Mouse (Mus musculus) liver (tissue): Measurements from ENCODE around the gene Gm28048.

Source experiments
- DNase-seq: peaks from one replicate; pipeline ENCODE4 v3.0.0-alpha.2; 2020; ENCODE audit warnings: mixed read lengths

Gm28048 gene

GRCm38 (mm10) chr11:22987357-22987756, 5.5 kb upstream of the Gm28048 start:
- DNase-seq: peak; percentile 27

GRCm38 (mm10) chr11:22985510-22985909, 3.6 kb upstream of the Gm28048 start:
- no peak for DNase-seq

- DNase-seq: no peak
Measured at GRCm38 (mm10) chr11:22982846-22983245, 956 bp upstream of the Gm28048 start.

DNA sequence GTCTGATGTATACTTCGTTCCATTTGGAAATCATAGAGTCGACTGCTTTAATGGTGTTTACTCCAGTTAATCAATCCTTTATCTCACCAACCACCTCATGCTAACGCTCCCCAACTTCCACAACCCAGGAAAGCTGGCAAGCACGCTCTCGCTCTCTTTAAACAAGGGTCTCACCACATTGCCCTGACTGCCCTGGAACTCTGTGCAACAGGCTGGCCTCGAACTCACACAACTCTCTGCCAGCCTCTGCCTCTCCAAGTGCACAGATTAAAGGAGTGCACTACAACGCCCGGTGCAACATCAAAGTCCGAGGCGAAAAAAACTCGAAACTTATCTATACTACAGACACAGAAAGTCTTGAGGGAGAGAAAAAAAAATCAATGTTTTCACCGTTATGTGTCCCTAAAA, 343 bp downstream of the Gm28048 start:
- DNase-seq: no peak

DNA sequence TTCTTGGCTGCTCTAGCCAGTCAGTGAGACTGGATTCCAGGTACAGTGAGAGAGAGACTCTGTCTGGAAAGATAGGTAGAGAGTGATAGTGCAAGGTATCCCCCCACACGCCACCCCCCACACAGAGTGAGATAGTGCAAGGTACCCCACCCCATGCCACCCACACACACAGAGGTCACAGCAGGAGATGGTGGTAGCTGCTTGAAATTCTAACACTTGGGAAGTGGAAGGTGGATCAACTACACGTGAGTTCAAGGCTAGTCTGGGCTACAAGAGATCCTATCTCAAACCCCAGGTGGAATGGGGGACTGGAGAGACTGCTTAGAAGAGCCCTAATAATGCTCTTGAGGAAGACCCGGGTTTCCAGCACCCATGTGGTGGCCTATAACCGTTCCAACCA, 849 bp downstream of the Gm28048 start:
- no peak for DNase-seq

DNA sequence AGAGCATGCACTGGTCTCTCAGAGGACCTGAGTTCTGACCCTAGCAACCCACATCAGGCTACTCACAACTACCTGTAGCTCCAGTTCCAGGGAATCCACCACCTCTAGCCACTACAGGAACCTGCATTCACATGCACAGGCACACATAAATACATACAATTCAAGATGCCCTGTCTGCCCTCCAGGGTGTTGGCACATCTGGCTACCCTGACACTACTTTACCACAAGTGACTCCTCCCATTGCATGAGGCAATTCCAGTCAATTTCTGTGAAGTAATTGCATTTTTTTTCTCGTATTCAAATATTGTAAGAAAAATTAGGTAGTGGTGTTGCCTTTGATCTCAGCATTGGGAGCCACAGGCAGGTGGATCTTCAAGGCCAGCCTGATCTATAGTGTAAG, 2.7 kb downstream of the Gm28048 start:
- no peak for DNase-seq

GRCm38 (mm10) chr11:22978711-22979110, 3.2 kb downstream of the Gm28048 start:
- DNase-seq: no peak

DNA sequence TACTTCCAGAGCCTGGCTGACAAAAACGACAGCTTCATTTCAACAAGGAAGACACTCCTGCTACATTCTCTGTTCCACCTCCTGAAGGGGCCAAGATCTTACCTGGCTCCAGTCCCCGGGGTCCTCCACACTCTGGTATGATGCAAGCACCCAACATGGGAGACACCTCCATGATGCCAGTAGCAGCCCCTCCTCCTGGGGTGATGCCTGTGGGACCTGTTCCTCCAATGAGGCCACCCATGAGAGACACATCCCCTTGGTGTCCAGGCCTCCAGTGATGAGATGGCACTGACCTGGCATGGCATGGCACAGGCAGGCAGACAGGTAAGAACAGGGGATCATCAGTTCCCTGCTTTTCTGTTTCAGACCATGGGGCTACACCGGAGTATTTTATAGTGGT, 3.7 kb downstream of the Gm28048 start:
- no peak for DNase-seq

GRCm38 (mm10) chr11:22973599-22973998, 8.3 kb downstream of the Gm28048 start:
- DNase-seq: peak; percentile 24

DNA sequence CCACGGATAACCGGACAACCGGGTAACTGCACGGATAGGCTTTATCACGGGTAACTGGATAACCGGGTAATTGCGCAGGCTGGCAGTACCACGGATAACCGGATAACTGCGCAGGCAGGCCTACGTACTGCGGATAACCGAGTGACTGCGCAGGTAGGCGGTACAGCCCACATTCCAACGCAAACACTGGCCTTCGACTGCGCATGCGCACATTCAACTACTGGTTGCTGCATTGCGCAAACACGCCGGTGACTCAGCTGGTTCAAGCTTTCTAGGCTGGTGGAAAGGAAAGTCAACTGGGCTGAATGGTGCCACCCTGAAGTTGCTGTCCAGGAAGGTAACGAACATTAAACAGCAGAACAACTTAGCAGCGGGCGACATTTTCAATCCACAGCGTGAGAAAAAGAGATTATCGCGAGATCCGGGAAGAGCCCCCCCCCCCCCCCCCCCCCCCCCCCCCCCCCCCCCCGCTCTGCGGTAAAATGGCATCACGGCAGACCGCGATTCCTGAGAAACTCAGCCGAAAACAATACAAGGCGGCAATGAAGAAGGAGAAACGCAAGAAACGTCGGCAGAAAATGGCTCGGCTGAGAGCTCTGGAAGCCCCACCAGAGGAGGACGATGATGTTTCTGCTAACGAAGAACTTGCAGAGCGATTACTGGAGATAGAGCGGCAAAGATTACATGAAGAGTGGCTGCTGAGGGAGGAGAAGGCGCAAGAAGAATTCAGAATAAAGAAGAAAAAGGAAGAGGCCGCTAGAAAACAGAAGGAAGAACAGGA, 9.0 kb downstream of the Gm28048 start:
- peak; percentile 92 for DNase-seq

- DNase-seq: peak; percentile 87
Measured at GRCm38 (mm10) chr11:22971835-22972709, 9.8 kb downstream of the Gm28048 start, which contains the start of gene Zrsr1. TSS of gene Zrsr1 (plus strand) at chr11:22972005.

- no peak for DNase-seq
Measured at GRCm38 (mm10) chr11:22970546-22970945, 11.3 kb downstream of the Gm28048 start.

DNA sequence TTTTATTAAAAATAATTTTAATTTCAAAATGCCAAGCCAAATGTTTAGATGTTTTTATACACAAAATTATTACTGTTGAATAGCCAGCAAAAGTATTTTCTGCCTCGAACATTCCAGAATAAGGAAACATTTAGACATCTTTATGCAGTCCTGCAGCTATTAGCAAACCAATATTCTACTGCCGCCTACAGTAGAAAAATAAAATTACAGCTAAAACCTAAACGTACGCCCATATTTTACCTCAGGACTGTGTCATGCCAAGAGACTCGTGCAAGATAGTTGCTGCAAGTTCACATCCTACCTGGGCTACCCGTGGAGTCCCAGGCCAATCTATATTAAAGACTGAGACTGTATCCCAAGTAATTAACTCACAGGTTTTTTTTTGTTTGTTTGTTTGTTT, 12.4 kb downstream of the Gm28048 start:
- no peak for DNase-seq

DNA sequence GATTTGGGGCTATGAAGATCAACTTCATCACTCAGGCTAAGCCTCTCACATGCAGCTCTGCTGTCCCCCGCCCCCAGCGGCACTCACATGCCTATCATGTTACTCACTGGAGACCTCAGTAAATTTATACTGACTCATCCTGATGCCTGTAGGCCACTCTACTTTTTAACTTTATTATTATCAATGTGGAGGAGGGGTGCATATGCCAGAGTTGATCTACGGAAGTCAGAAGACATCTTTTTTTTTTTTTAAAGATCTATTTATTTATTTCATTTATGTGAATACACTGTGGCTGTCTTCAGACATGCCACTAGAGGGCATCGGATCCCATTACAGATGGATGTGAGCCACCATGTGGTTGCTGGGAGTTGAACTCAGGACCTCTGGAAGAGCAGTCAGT, 16.4 kb downstream of the Gm28048 start:
- DNase-seq: no peak

GRCm38 (mm10) chr11:22964401-22964800, 17.5 kb downstream of the Gm28048 start:
- no peak for DNase-seq

DNA sequence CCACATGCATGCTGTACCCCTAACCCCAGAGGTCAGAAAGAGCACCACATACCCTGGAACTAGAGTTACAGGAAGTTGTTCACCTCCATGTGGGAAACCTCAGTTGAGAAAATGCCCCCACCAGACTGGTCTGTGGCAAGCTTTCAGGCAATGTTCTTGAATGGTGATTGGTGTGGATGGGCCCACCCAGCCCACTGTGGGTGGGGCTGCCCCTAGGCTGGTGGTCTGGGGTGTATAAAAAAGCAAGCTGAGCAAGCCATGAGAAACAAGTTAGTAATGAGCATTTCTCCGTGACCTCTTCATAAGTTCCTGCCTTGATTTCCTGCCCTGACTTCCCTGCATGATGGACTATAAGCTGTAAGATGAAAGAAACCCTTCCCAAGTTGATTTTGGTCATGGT, 19.8 kb downstream of the Gm28048 start:
- DNase-seq: no peak

DNA sequence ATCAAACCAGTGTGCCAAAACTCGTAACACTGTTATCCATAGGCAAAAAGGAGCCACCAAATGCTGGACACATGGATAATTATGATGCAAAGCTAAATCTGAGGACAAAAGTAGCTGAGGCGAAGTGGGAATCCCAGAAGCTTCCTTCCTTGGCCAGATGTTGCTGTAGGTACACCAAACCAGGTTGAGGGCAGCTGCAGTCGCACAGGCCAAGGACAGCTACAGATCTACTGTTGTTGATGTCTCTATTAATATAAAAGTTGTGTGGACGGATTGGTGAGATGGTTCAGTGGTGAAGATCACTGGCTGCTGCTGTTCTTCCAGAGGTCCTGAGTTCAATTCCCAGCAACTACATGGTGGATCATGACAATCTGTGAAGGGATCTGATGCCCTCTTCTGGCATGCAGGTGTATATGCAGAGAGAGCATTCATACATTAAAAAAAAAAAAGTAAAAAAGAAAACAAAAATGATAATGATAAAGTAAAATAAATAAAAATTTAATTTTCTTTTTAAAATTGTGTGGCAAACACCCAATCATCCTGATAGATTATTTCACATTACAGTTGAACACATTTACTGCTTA, 24.0 kb downstream of the Gm28048 start:
- DNase-seq: no peak

GRCm38 (mm10) chr11:22956830-22957229, 25.1 kb downstream of the Gm28048 start:
- peak; percentile 52 for DNase-seq

DNA sequence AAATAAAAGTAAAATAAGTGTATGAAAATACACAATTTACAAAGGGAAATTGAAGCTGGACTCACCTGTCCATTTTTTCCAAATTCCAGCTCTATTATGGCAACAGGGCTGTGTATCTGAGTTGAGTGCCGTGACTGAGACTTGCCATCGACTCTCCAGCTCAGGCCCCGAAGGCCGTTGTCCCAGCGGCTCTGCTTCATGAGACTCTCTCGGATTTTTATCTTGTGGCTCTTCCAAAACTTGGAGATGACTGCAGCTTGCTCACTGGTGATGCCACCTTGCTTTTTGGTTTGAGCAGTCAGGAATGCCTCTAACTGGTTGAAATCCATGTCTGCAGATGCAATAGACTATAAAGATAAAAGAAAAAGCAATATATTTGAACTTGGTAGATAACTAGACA, 25.5 kb downstream of the Gm28048 start:
- DNase-seq: no peak

- DNase-seq: no peak
Measured at GRCm38 (mm10) chr11:22952668-22953067, 29.2 kb downstream of the Gm28048 start.

- no peak for DNase-seq
Measured at GRCm38 (mm10) chr11:22950131-22950530, 31.8 kb downstream of the Gm28048 start.

DNA sequence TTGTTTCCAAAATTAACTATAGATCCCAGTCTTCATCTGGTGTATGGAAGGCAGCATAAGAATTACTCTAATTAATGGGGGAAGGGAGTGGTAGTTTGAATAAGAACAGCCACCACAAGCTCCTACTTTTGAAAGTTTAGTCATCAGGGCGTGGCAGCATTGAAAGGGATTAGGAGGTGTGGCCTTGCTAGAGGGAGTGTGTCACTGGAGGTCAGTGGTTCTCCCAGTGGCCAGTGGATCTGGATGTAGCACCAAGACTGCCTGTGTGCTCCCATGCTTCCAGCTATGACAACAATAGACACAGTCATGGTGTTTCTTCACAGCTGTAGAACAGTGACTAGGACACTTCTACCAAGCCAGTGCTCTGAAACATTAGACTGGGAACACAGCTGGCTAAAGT, 32.8 kb downstream of the Gm28048 start:
- DNase-seq: no peak

- no peak for DNase-seq
Measured at GRCm38 (mm10) chr11:22938983-22939382, 42.9 kb downstream of the Gm28048 start.
